Mouse (Mus musculus): Measurements from ENCODE around the gene Skap2. TPM values are rescaled to one million over a fixed set of nuclear protein-coding genes. Genes with fewer than 3 reads are reported as not detected.

The Skap2 gene
- polyA plus RNA-seq, 1 experiment from 2014 or later: 10.2 TPM

- H3K27me3 ChIP-seq (ENCODE audit: low read depth, poor library complexity, severe bottlenecking): peaks cover 82% of the 10 kb centered on the region
- H3K36me3 ChIP-seq: no peaks in the 10 kb centered on the region
- peaks cover 6% of the 10 kb centered on the region for H3K4me1 ChIP-seq
- no peak overlapping the region for H3K27ac ChIP-seq (replicated peaks)
- no peaks in the 10 kb centered on the region for H3K9me3 ChIP-seq (replicated peaks)
- WGBS: 86% methylated on average over 2 of the region's 2 CpGs
- no peak for DNase-seq (ENCODE audit: low spot score)
- no peak overlapping the region for H3K4me3 ChIP-seq
These were observed 133.8 kb downstream of the Skap2 start for GRCm38 (mm10) chr6:51878551-51878950.

- peaks cover 6% of the 10 kb centered on the region for H3K4me1 ChIP-seq
- H3K9me3 ChIP-seq (replicated peaks): no peaks in the 10 kb centered on the region
- 78% methylated on average over 13 of the region's 13 CpGs for WGBS
- no peak overlapping the region for H3K4me3 ChIP-seq
- H3K27me3 ChIP-seq (ENCODE audit: low read depth, poor library complexity, severe bottlenecking): peaks cover 87% of the 10 kb centered on the region
- DNase-seq (ENCODE audit: low spot score): no peak
- H3K36me3 ChIP-seq: no peaks in the 10 kb centered on the region
- H3K27ac ChIP-seq (replicated peaks): no peak overlapping the region
These were observed 135.4 kb downstream of the Skap2 start for GRCm38 (mm10) chr6:51876841-51877553.

- Histone ChIP-seq H3K27me3 (ENCODE audit: low read depth, poor library complexity, severe bottlenecking) (peaks cover 86% of the 10 kb centered on the region), H3K4me1 (peaks cover 6% of the 10 kb centered on the region)
- DNase-seq (ENCODE audit: low spot score): peak; percentile 22
These were observed 136.3 kb downstream of the Skap2 start for GRCm38 (mm10) chr6:51875884-51876626.

GRCm38 (mm10) chr6:51874035-51874434 lies 138.3 kb downstream of the Skap2 start:
- Histone ChIP-seq H3K9me3 (replicated peaks) (no peaks in the 10 kb centered on the region), H3K4me3 (no peak overlapping the region), H3K36me3 (no peaks in the 10 kb centered on the region), H3K4me1 (peaks cover 8% of the 10 kb centered on the region), H3K27ac (replicated peaks) (no peak overlapping the region), H3K27me3 (ENCODE audit: low read depth, poor library complexity, severe bottlenecking) (peaks cover 67% of the 10 kb centered on the region)
- WGBS: 84% methylated on average over 2 of the region's 2 CpGs
- no peak for DNase-seq (ENCODE audit: low spot score)

More at GRCm38 (mm10) chr6:51875884-51876626, 136.3 kb downstream of the Skap2 start:
- Histone ChIP-seq H3K36me3 (no peaks in the 10 kb centered on the region), H3K27ac (replicated peaks) (no peak overlapping the region), H3K9me3 (replicated peaks) (no peaks in the 10 kb centered on the region), H3K4me3 (no peak overlapping the region)
- 40% methylated on average over 6 of the region's 6 CpGs for WGBS

GRCm38 (mm10) chr6:51871135-51871534 lies 141.2 kb downstream of the Skap2 start:
- Histone ChIP-seq H3K27ac (replicated peaks) (no peak overlapping the region), H3K9me3 (replicated peaks) (no peaks in the 10 kb centered on the region), H3K36me3 (no peaks in the 10 kb centered on the region), H3K4me3 (no peak overlapping the region), H3K27me3 (ENCODE audit: low read depth, poor library complexity, severe bottlenecking) (peaks cover 59% of the 10 kb centered on the region), H3K4me1 (peaks cover 5% of the 10 kb centered on the region)
- DNase-seq (ENCODE audit: low spot score): no peak
- 23% methylated on average over 1 of the region's 1 CpGs for WGBS

GRCm38 (mm10) chr6:51870294-51870693 lies 142.1 kb downstream of the Skap2 start:
- DNase-seq (ENCODE audit: low spot score): no peak
- Histone ChIP-seq H3K27me3 (ENCODE audit: low read depth, poor library complexity, severe bottlenecking) (peaks cover 55% of the 10 kb centered on the region), H3K36me3 (no peaks in the 10 kb centered on the region), H3K27ac (replicated peaks) (no peak overlapping the region), H3K4me3 (no peak overlapping the region), H3K9me3 (replicated peaks) (no peaks in the 10 kb centered on the region), H3K4me1 (0 out of 2 replicates have a peak, but pooled peaks cover 2% of the 10 kb centered on the region)
- WGBS: 74% methylated on average over 1 of the region's 1 CpGs

GRCm38 (mm10) chr6:51866596-51866995 lies 145.8 kb downstream of the Skap2 start:
- peaks cover 19% of the 10 kb centered on the region for H3K27me3 ChIP-seq (ENCODE audit: low read depth, poor library complexity, severe bottlenecking)
- WGBS: 80% methylated on average over 3 of the region's 3 CpGs
- H3K9me3 ChIP-seq (replicated peaks): no peaks in the 10 kb centered on the region
- H3K27ac ChIP-seq (replicated peaks): no peak overlapping the region
- DNase-seq (ENCODE audit: low spot score): no peak
- 0 out of 2 replicates have a peak, but pooled peaks cover 2% of the 10 kb centered on the region for H3K4me1 ChIP-seq
- H3K4me3 ChIP-seq: no peak overlapping the region
- H3K36me3 ChIP-seq: no peaks in the 10 kb centered on the region

GRCm38 (mm10) chr6:51863508-51863907 lies 148.8 kb downstream of the Skap2 start:
- H3K4me1 ChIP-seq: no peaks in the 10 kb centered on the region
- H3K27ac ChIP-seq (replicated peaks): no peak overlapping the region
- H3K4me3 ChIP-seq: no peak overlapping the region
- peaks cover 20% of the 10 kb centered on the region for H3K27me3 ChIP-seq (ENCODE audit: low read depth, poor library complexity, severe bottlenecking)
- no peaks in the 10 kb centered on the region for H3K36me3 ChIP-seq
- 89% methylated on average over 4 of the region's 4 CpGs for WGBS
- no peaks in the 10 kb centered on the region for H3K9me3 ChIP-seq (replicated peaks)
- no peak for DNase-seq (ENCODE audit: low spot score)

- WGBS: 32% methylated on average over 8 of the region's 8 CpGs
- DNase-seq (ENCODE audit: low spot score): no peak
- Histone ChIP-seq H3K27ac (replicated peaks) (no peak overlapping the region), H3K36me3 (no peaks in the 10 kb centered on the region), H3K27me3 (ENCODE audit: low read depth, poor library complexity, severe bottlenecking) (peaks cover 8% of the 10 kb centered on the region), H3K9me3 (replicated peaks) (no peaks in the 10 kb centered on the region), H3K4me3 (no peak overlapping the region), H3K4me1 (peaks cover 5% of the 10 kb centered on the region)
These were observed 152.0 kb downstream of the Skap2 start for GRCm38 (mm10) chr6:51860300-51860699.

- DNase-seq (ENCODE audit: low spot score): peak; percentile 92
- no peaks in the 10 kb centered on the region for H3K9me3 ChIP-seq (replicated peaks)
- H3K4me1 ChIP-seq: peaks cover 5% of the 10 kb centered on the region
- peaks cover 16% of the 10 kb centered on the region for H3K27me3 ChIP-seq (ENCODE audit: low read depth, poor library complexity, severe bottlenecking)
- H3K27ac ChIP-seq (replicated peaks): peak overlapping the region; percentile 82
- H3K36me3 ChIP-seq: no peaks in the 10 kb centered on the region
- no peak overlapping the region for H3K4me3 ChIP-seq
- under 1% methylated on average over 11 of the region's 11 CpGs for WGBS
These were observed 154.5 kb downstream of the Skap2 start for GRCm38 (mm10) chr6:51857821-51858220.

GRCm38 (mm10) chr6:51853291-51853690 lies 159.1 kb downstream of the Skap2 start:
- DNase-seq (ENCODE audit: low spot score): no peak
- Histone ChIP-seq H3K4me3 (no peak overlapping the region), H3K9me3 (replicated peaks) (no peaks in the 10 kb centered on the region), H3K4me1 (peaks cover 40% of the 10 kb centered on the region), H3K27ac (replicated peaks) (no peak overlapping the region), H3K36me3 (no peaks in the 10 kb centered on the region), H3K27me3 (ENCODE audit: low read depth, poor library complexity, severe bottlenecking) (peaks cover 38% of the 10 kb centered on the region)
- 80% methylated on average over 3 of the region's 3 CpGs for WGBS

GRCm38 (mm10) chr6:51852643-51853042 lies 159.7 kb downstream of the Skap2 start:
- Histone ChIP-seq H3K4me3 (no peak overlapping the region), H3K4me1 (peaks cover 45% of the 10 kb centered on the region), H3K27me3 (ENCODE audit: low read depth, poor library complexity, severe bottlenecking) (peaks cover 45% of the 10 kb centered on the region), H3K27ac (replicated peaks) (0 out of 2 replicates have a peak overlapping the region, but pooled peaks have one; percentile 13), H3K9me3 (replicated peaks) (no peaks in the 10 kb centered on the region), H3K36me3 (no peaks in the 10 kb centered on the region)
- WGBS: 70% methylated on average over 4 of the region's 4 CpGs
- no peak for DNase-seq (ENCODE audit: low spot score)

- Histone ChIP-seq H3K36me3 (no peaks in the 10 kb centered on the region), H3K27me3 (ENCODE audit: low read depth, poor library complexity, severe bottlenecking) (peaks cover 56% of the 10 kb centered on the region), H3K4me3 (no peak overlapping the region), H3K27ac (replicated peaks) (no peak overlapping the region), H3K4me1 (peaks cover 52% of the 10 kb centered on the region), H3K9me3 (replicated peaks) (no peaks in the 10 kb centered on the region)
- WGBS: 60% methylated on average over 7 of the region's 7 CpGs
- no peak for DNase-seq (ENCODE audit: low spot score)
These were observed 160.8 kb downstream of the Skap2 start for GRCm38 (mm10) chr6:51851544-51851943.
